Mouse (Mus musculus) midbrain, embryonic 16.5 days (tissue): Measurements from ENCODE around the gene Prickle3. TPM values are rescaled to one million over a fixed set of nuclear protein-coding genes. Genes with fewer than 3 reads are reported as not detected.

Source experiments
- ATAC-seq: fragments of 200-750 bp; cut with Nextera tagmentation; 2 replicates; pipeline ENCODE4 v1.8.0; 2017; ENCODE audit warnings: moderate TSS enrichment
- H3K27ac ChIP-seq: fragments of 300-500 bp; sonication (generic); 2 replicates; pipeline ENCODE4 v1.5.1; 2014; ENCODE audit warnings: mild to moderate bottlenecking, low read length, mixed read lengths
- H3K27me3 ChIP-seq: fragments of 300-500 bp; sonication (generic); 2 replicates; pipeline ENCODE4 v1.6.1; 2014; ENCODE audit warnings: low read depth, low read length, mixed read lengths; ENCODE audit not compliant: control insufficient read depth, insufficient read depth
- H3K36me3 ChIP-seq: fragments of 300-500 bp; sonication (generic); 2 replicates; pipeline ENCODE4 v1.6.1; 2014; ENCODE audit warnings: mild to moderate bottlenecking, low read length, moderate library complexity, mixed read lengths; ENCODE audit not compliant: control insufficient read depth, insufficient read depth
- H3K4me1 ChIP-seq: fragments of 300-500 bp; sonication (generic); 2 replicates; pipeline ENCODE4 v1.6.1; 2014; ENCODE audit warnings: mild to moderate bottlenecking, low read length, mixed read lengths; ENCODE audit not compliant: control insufficient read depth, insufficient read depth
- H3K4me2 ChIP-seq: fragments of 300-500 bp; sonication (generic); 2 replicates; pipeline ENCODE4 v1.6.1; 2014; ENCODE audit warnings: mild to moderate bottlenecking, low read length, mixed read lengths
- H3K4me3 ChIP-seq: fragments of 300-500 bp; sonication (generic); 2 replicates; pipeline ENCODE4 v1.5.1; 2014; ENCODE audit warnings: low read depth, mild to moderate bottlenecking, low read length, moderate library complexity, mixed read lengths
- H3K9ac ChIP-seq: fragments of 300-500 bp; sonication (generic); 2 replicates; pipeline ENCODE4 v1.6.1; 2014; ENCODE audit warnings: low read depth, low read length, mixed read lengths
- H3K9me3 ChIP-seq: fragments of 300-500 bp; sonication (generic); replicated peaks from 2 replicates; pipeline ENCODE4 v1.6.1; 2014; ENCODE audit warnings: mild to moderate bottlenecking, low read length, mixed read lengths; ENCODE audit not compliant: control insufficient read depth, poor library complexity, severe bottlenecking
- WGBS: fragments of 180-500 bp; shearing (Covaris S2); extraction: QIAGEN DNeasy Blood & Tissue Kit; methylation state at CpG from one replicate; pipeline ENCODE4 v1.1.7; 2014; 5-methylcytosine and 5-hydroxymethylcytosine counted together
- polyA plus RNA-seq: library from polyadenylated mRNA; unstranded; fragments of >200 nt; fragmentation: Nextera tagmentation; extraction: Ambion mirVana; gene quantifications from 2 replicates; pipeline ENCODE4 v1.2.1, GENCODE M21; 2015

Gene Prickle3
- polyA plus RNA-seq, 1 experiment from 2014 or later, result 1.9 TPM

DNA sequence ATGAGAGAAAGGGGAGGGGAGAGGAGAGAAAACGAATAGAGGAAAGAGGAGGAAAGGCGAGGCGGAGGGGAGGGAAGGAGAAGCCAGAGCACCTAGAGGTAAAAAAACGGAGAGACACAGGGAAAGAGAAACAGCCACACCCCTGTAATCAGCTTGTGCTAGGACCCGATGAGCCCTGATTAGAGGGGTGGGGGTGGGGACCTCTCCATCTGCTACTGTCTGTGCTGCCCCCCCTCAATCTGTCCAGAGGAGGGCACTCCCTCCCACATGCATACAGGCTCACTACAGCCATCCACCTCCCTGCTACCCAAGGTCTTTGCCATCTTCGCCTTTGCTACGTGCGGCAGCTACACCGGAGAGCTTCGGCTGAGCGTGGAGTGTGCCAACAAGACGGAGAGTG, 16.3 kb upstream of the Prickle3 start:
- Histone ChIP-seq H3K4me2 (peak overlapping the region; percentile 72), H3K4me3 (peak overlapping the region; percentile 21), H3K9ac (peak overlapping the region; percentile 31), H3K36me3 (no peaks in the 10 kb centered on the region; the same call in 1 of the 2 replicates), H3K27me3 (no peaks in the 10 kb centered on the region), H3K4me1 (peaks cover 4% of the 10 kb centered on the region; the same call in 1 of the 2 replicates), H3K27ac (no peak overlapping the region), H3K9me3 (no peaks in the 10 kb centered on the region; the same call in 1 of the 2 replicates)
- no peak for ATAC-seq
- WGBS, result 50% methylated on average over 11 of the region's 12 CpGs

- Histone ChIP-seq H3K4me2 (no peak overlapping the region), H3K27ac (no peak overlapping the region), H3K4me1 (peaks cover 4% of the 10 kb centered on the region; the same call in 1 of the 2 replicates), H3K27me3 (no peaks in the 10 kb centered on the region), H3K36me3 (no peaks in the 10 kb centered on the region; the same call in 1 of the 2 replicates), H3K9me3 (no peaks in the 10 kb centered on the region), H3K4me3 (no peak overlapping the region), H3K9ac (no peak overlapping the region)
- ATAC-seq, result no peak
- WGBS, result 25% methylated on average over 5 of the region's 5 CpGs
Measured at GRCm38 (mm10) chrX:7645349-7645748, 11.7 kb upstream of the Prickle3 start.

GRCm38 (mm10) chrX:7648671-7649304, 8.3 kb upstream of the Prickle3 start:
- H3K36me3 ChIP-seq, result no peaks in the 10 kb centered on the region; the same call in 1 of the 2 replicates
- H3K27me3 ChIP-seq, result no peaks in the 10 kb centered on the region
- 18% methylated on average over 25 of the region's 25 CpGs for WGBS
- H3K4me3 ChIP-seq, result peak overlapping the region; percentile 30
- ATAC-seq, result peak; percentile 95
- peak overlapping the region; percentile 56 for H3K4me2 ChIP-seq
- peak overlapping the region; percentile 59 for H3K9ac ChIP-seq
- no peaks in the 10 kb centered on the region for H3K4me1 ChIP-seq
- no peaks in the 10 kb centered on the region for H3K9me3 ChIP-seq
- H3K27ac ChIP-seq, result peak overlapping the region; percentile 75

- Histone ChIP-seq H3K27me3 (no peaks in the 10 kb centered on the region), H3K4me1 (no peaks in the 10 kb centered on the region), H3K36me3 (no peaks in the 10 kb centered on the region), H3K27ac (no peak overlapping the region), H3K9ac (no peak overlapping the region), H3K9me3 (no peaks in the 10 kb centered on the region), H3K4me2 (no peak overlapping the region), H3K4me3 (no peak overlapping the region)
- 27% methylated on average over 15 of the region's 15 CpGs for WGBS
- ATAC-seq, result no peak
Measured at GRCm38 (mm10) chrX:7658031-7658784, 1.1 kb downstream of the Prickle3 start.

- Histone ChIP-seq H3K27ac (no peak overlapping the region), H3K4me2 (no peak overlapping the region), H3K36me3 (no peaks in the 10 kb centered on the region), H3K9ac (no peak overlapping the region), H3K4me1 (no peaks in the 10 kb centered on the region), H3K9me3 (no peaks in the 10 kb centered on the region), H3K27me3 (no peaks in the 10 kb centered on the region), H3K4me3 (no peak overlapping the region)
- WGBS, result 54% methylated on average over 11 of the region's 11 CpGs
- no peak for ATAC-seq
Measured at GRCm38 (mm10) chrX:7658785-7659589, 1.9 kb downstream of the Prickle3 start.

- H3K36me3 ChIP-seq, result no peaks in the 10 kb centered on the region
- H3K27ac ChIP-seq, result no peak overlapping the region
- H3K4me3 ChIP-seq, result no peak overlapping the region
- H3K4me1 ChIP-seq, result no peaks in the 10 kb centered on the region
- H3K9me3 ChIP-seq, result no peaks in the 10 kb centered on the region
- no peaks in the 10 kb centered on the region for H3K27me3 ChIP-seq
- WGBS, result 84% methylated on average over 4 of the region's 4 CpGs
- ATAC-seq, result no peak
- no peak overlapping the region for H3K9ac ChIP-seq
- H3K4me2 ChIP-seq, result no peak overlapping the region
Measured at GRCm38 (mm10) chrX:7661086-7661485, 4.0 kb downstream of the Prickle3 start.

GRCm38 (mm10) chrX:7662936-7663335, 5.9 kb downstream of the Prickle3 start:
- no peak overlapping the region for H3K27ac ChIP-seq
- H3K9ac ChIP-seq, result no peak overlapping the region
- ATAC-seq, result no peak
- WGBS, result 88% methylated on average over 3 of the region's 3 CpGs
- H3K4me3 ChIP-seq, result no peak overlapping the region
- H3K27me3 ChIP-seq, result no peaks in the 10 kb centered on the region
- H3K36me3 ChIP-seq, result no peaks in the 10 kb centered on the region
- H3K4me2 ChIP-seq, result no peak overlapping the region
- no peaks in the 10 kb centered on the region for H3K4me1 ChIP-seq
- H3K9me3 ChIP-seq, result no peaks in the 10 kb centered on the region

DNA sequence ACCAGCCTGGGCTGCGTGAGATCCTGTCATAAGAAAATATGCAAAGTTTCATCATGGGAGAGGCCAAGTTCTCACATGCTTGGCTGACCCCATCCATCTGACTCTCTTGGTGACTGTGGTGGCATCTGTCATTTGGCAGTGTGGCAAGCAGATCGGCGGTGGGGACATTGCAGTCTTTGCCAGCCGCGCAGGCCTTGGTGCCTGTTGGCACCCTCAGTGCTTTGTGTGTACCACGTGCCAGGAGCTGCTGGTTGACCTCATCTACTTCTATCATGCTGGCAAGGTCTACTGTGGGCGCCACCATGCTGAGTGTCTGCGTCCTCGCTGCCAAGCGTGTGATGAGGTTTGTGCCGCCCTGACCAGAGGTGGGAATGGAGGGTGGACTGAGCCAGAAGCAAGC, 7.7 kb downstream of the Prickle3 start:
- 91% methylated on average over 11 of the region's 11 CpGs for WGBS
- H3K27me3 ChIP-seq, result no peaks in the 10 kb centered on the region
- ATAC-seq, result no peak

More for the DNA sequence above, 7.7 kb downstream of the Prickle3 start:
- H3K4me2 ChIP-seq, result no peak overlapping the region
- H3K9ac ChIP-seq, result no peak overlapping the region
- H3K9me3 ChIP-seq, result no peaks in the 10 kb centered on the region
- no peak overlapping the region for H3K27ac ChIP-seq
- H3K36me3 ChIP-seq, result no peaks in the 10 kb centered on the region
- H3K4me1 ChIP-seq, result no peaks in the 10 kb centered on the region
- H3K4me3 ChIP-seq, result no peak overlapping the region
